Mouse (Mus musculus) heart, postnatal 0 days (tissue): ENCODE measurements around the gene Exoc1. TPM values are rescaled to one million over a fixed set of nuclear protein-coding genes. Genes with fewer than 3 reads are reported as not detected.

ENCODE experiments used
- ATAC-seq: fragments of 200-750 bp; cut with Nextera tagmentation; 2 replicates; pipeline ENCODE4 v1.8.0; 2017; ENCODE audit warnings: low read depth, moderate number of reproducible peaks, moderate library complexity; ENCODE audit not compliant: insufficient read depth
- DNase-seq: peaks from one replicate; pipeline ENCODE4 v3.0.0-alpha.2; 2016; ENCODE audit warnings: low spot score
- H3K27ac ChIP-seq: fragments of 300-500 bp; sonication (generic); 2 replicates; pipeline ENCODE4 v1.5.1; 2014; ENCODE audit warnings: low read depth, mild to moderate bottlenecking
- H3K27me3 ChIP-seq: fragments of 300-500 bp; sonication (generic); 2 replicates; pipeline ENCODE4 v1.6.1; 2014; ENCODE audit warnings: low read length, mixed read lengths; ENCODE audit not compliant: control insufficient read depth, insufficient read depth
- H3K36me3 ChIP-seq: fragments of 300-500 bp; sonication (generic); replicated peaks from 2 replicates; pipeline ENCODE4 v1.6.1; 2014; ENCODE audit warnings: low read length, mixed read lengths; ENCODE audit not compliant: control insufficient read depth, insufficient read depth
- H3K4me1 ChIP-seq: fragments of 300-500 bp; sonication (generic); 2 replicates; pipeline ENCODE4 v1.6.1; 2014; ENCODE audit warnings: antibody characterized with exemption; ENCODE audit not compliant: control insufficient read depth, insufficient read depth
- H3K4me2 ChIP-seq: fragments of 300-500 bp; sonication (generic); 2 replicates; pipeline ENCODE4 v1.6.1; 2014; ENCODE audit warnings: low read depth, mild to moderate bottlenecking, low read length, moderate library complexity
- H3K4me3 ChIP-seq: fragments of 300-500 bp; sonication (generic); 2 replicates; pipeline ENCODE4 v1.5.1; 2014; ENCODE audit warnings: low read depth, low read length
- H3K9ac ChIP-seq: fragments of 300-500 bp; sonication (generic); replicated peaks from 2 replicates; pipeline ENCODE4 v1.6.1; 2014; ENCODE audit warnings: low read depth, low read length, mixed read lengths
- H3K9me3 ChIP-seq: fragments of 300-500 bp; sonication (generic); replicated peaks from 2 replicates; pipeline ENCODE4 v1.6.1; 2016; ENCODE audit warnings: low read length; ENCODE audit not compliant: control insufficient read depth
- CTCF ChIP-seq: IDR thresholded peaks from 2 replicates; pipeline ENCODE4 v1.5.1; 2016; ENCODE audit warnings: antibody characterized with exemption, control low read depth, low read depth
- EP300 ChIP-seq: IDR thresholded peaks from 2 replicates; pipeline ENCODE4 v1.6.1; 2016; ENCODE audit warnings: antibody characterized with exemption, low read depth
- whole genome bisulfite sequencing: fragments of 180-500 bp; shearing (Covaris S2); extraction: QIAGEN DNeasy Blood & Tissue Kit; methylation state at CpG from one replicate; pipeline ENCODE4 v1.1.7; 2014; 5-methylcytosine and 5-hydroxymethylcytosine counted together
- polyA plus RNA-seq: library from polyadenylated mRNA; unstranded; fragments of >200 nt; fragmentation: Nextera tagmentation; extraction: Ambion mirVana; gene quantifications from 2 replicates; pipeline ENCODE4 v1.2.1, GENCODE M21; 2015
- total RNA-seq: library from RNA; depleted of rRNA; stranded (reverse); fragments of >200 nt; gene quantifications from 2 replicates; pipeline ENCODE4 v1.2.3, GENCODE M21; 2014; ENCODE audit warnings: low replicate concordance

The Exoc1 gene
- total and polyA plus RNA-seq, 2 experiments from 2014 or later = 12.9 to 23.5 TPM

GRCm38 (mm10) chr5:76540181-76540580 lies 11.1 kb downstream of the Exoc1 start:
- Histone ChIP-seq H3K9ac (no peak overlapping the region), H3K9me3 (no peaks in the 10 kb centered on the region), H3K27ac (peak overlapping the region; percentile 57), H3K27me3 (no peaks in the 10 kb centered on the region), H3K4me3 (no peak overlapping the region), H3K4me2 (peak overlapping the region; percentile 28), H3K4me1 (no peaks in the 10 kb centered on the region), H3K36me3 (peaks cover 69% of the 10 kb centered on the region)
- DNase-seq (peak; percentile 34), ATAC-seq (peak; percentile 53)
- TF ChIP-seq EP300 (no peak), CTCF (no peak)
- 52% methylated on average over 8 of the region's 8 CpGs for WGBS

GRCm38 (mm10) chr5:76540842-76541241 lies 11.7 kb downstream of the Exoc1 start:
- Histone ChIP-seq H3K9me3 (no peaks in the 10 kb centered on the region), H3K4me3 (no peak overlapping the region), H3K4me2 (peak overlapping the region; percentile 28), H3K27ac (peak overlapping the region; percentile 57; the same call in 1 of the 2 replicates), H3K36me3 (peaks cover 68% of the 10 kb centered on the region), H3K27me3 (no peaks in the 10 kb centered on the region), H3K9ac (no peak overlapping the region), H3K4me1 (no peaks in the 10 kb centered on the region)
- no peak for ATAC-seq
- TF ChIP-seq EP300 (no peak), CTCF (peak; percentile 59)
- peak; percentile 33 for DNase-seq

- no peak for TF ChIP-seq CTCF
- no peak for TF ChIP-seq EP300
- Histone ChIP-seq H3K36me3 (peaks cover 49% of the 10 kb centered on the region), H3K27me3 (no peaks in the 10 kb centered on the region), H3K4me2 (no peak overlapping the region), H3K4me1 (no peaks in the 10 kb centered on the region), H3K27ac (no peak overlapping the region), H3K9me3 (no peaks in the 10 kb centered on the region), H3K9ac (no peak overlapping the region), H3K4me3 (no peak overlapping the region)
- DNase-seq = no peak
- ATAC-seq = no peak
- 84% methylated on average over 8 of the region's 8 CpGs for WGBS
Observed at GRCm38 (mm10) chr5:76543200-76543599, 14.1 kb downstream of the Exoc1 start.

GRCm38 (mm10) chr5:76550426-76550825 lies 21.3 kb downstream of the Exoc1 start:
- no peak for ATAC-seq
- no peak overlapping the region for H3K9ac ChIP-seq
- WGBS = 54% methylated on average over 8 of the region's 8 CpGs
- no peak overlapping the region for H3K4me2 ChIP-seq
- no peak for DNase-seq
- no peaks in the 10 kb centered on the region for H3K27me3 ChIP-seq
- H3K36me3 ChIP-seq = peaks cover 17% of the 10 kb centered on the region
- no peaks in the 10 kb centered on the region for H3K9me3 ChIP-seq
- H3K4me1 ChIP-seq = no peaks in the 10 kb centered on the region
- H3K4me3 ChIP-seq = no peak overlapping the region
- TF ChIP-seq EP300 = no peak
- no peak for TF ChIP-seq CTCF
- H3K27ac ChIP-seq = no peak overlapping the region

GRCm38 (mm10) chr5:76565321-76565720 lies 36.2 kb downstream of the Exoc1 start:
- TF ChIP-seq EP300 = no peak
- peak; percentile 98 for TF ChIP-seq CTCF
- ATAC-seq (no peak), DNase-seq (peak; percentile 59)
- H3K27ac ChIP-seq = no peak overlapping the region
- no peak overlapping the region for H3K4me3 ChIP-seq
- WGBS = 24% methylated on average over 3 of the region's 3 CpGs
- no peak overlapping the region for H3K4me2 ChIP-seq
- H3K9ac ChIP-seq = no peak overlapping the region
- no peaks in the 10 kb centered on the region for H3K9me3 ChIP-seq
- H3K36me3 ChIP-seq = peaks cover 67% of the 10 kb centered on the region
- H3K27me3 ChIP-seq = no peaks in the 10 kb centered on the region
- no peaks in the 10 kb centered on the region for H3K4me1 ChIP-seq

- Histone ChIP-seq H3K4me2 (no peak overlapping the region), H3K9ac (no peak overlapping the region), H3K27ac (no peak overlapping the region), H3K4me1 (no peaks in the 10 kb centered on the region), H3K9me3 (0 out of 2 replicates have a peak, but pooled peaks cover 7% of the 10 kb centered on the region), H3K4me3 (no peak overlapping the region), H3K36me3 (peaks cover 16% of the 10 kb centered on the region), H3K27me3 (no peaks in the 10 kb centered on the region)
- no peak for TF ChIP-seq EP300
- no peak for DNase-seq
- WGBS = 63% methylated on average over 7 of the region's 7 CpGs
- ATAC-seq = no peak
Observed at GRCm38 (mm10) chr5:76574251-76574650, 45.1 kb downstream of the Exoc1 start.
